In the genomic region with DNA sequence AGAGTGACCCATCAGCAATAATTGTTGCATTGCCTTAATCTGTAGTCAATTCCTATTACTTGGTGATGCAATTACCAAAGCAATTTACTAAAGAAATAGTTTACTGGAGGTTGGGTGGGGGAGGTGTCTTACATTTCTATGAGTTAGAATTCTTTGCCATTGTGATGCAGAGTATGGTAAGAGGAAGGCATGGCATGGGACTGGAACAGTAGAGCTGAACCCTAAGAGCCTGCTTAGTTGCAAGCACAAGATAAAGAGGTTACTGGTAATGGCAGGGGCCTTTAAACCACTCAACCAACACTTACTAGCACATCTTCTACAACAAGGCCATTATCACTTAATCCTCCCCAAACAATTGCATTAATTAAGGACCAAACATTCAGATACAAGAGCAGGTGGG, we compare ENCODE assay signal across 16 mouse cellular contexts.
"Had no signal": no experiment of that assay in that cellular context is flagged by ENCODE, and none has a peak within 500 bp of the region (broad histone marks: within the 10 kb centered on the region; RNA-seq: fewer than 3 reads in every experiment).

No protein-coding gene starts in this region.

- H3K4me3 ChIP-seq: neural tube, embryonic 13.5 days; neural tube, embryonic 15.5 days; stomach, embryonic 15.5 days had no signal

- H3K36me3 ChIP-seq: neural tube, embryonic 13.5 days; neural tube, embryonic 15.5 days; stomach, embryonic 15.5 days had no signal

- DNase-seq: retina, postnatal 1 day; right cerebral cortex, adult 18-20 months; right cerebral cortex, postnatal 14 days; right cerebral cortex, postnatal 25 days; right cerebral cortex, postnatal 4 days; spleen, adult 18-20 months; thymus, adult 18-20 months; thymus, adult 2 months; thymus, postnatal 14 days; thymus, postnatal 25 days; thymus, postnatal 36 days; thymus, postnatal 4 days had no signal

- H3K27me3 ChIP-seq: neural tube, embryonic 13.5 days; neural tube, embryonic 15.5 days; stomach, embryonic 15.5 days had no signal

- H3K4me1 ChIP-seq: neural tube, embryonic 13.5 days; neural tube, embryonic 15.5 days; stomach, embryonic 15.5 days had no signal

- H3K4me2 ChIP-seq: neural tube, embryonic 13.5 days; neural tube, embryonic 15.5 days; stomach, embryonic 15.5 days had no signal

- H3K27ac ChIP-seq: neural tube, embryonic 13.5 days; neural tube, embryonic 15.5 days; stomach, embryonic 15.5 days; stomach, postnatal 0 days had no signal

- H3K9ac ChIP-seq: neural tube, embryonic 13.5 days; neural tube, embryonic 15.5 days; stomach, embryonic 15.5 days had no signal

- H3K9me3 ChIP-seq: neural tube, embryonic 13.5 days; neural tube, embryonic 15.5 days; stomach, embryonic 15.5 days had no signal
